Mouse (Mus musculus) midbrain, postnatal 0 days (tissue): ENCODE measurements at regions not wholly inside any gene's neighbourhood (a gene's known extent, or its start where the extent isn't known, plus 50 kb on each side); places are given as distances from the start of the nearest gene placed in this dataset.
A peak's percentile ranks its signal among the peaks of the same experiment; 100 is the strongest.

Source experiments
- ATAC-seq: fragments of 200-750 bp; cut with Nextera tagmentation; 2 replicates; pipeline ENCODE4 v1.8.0; 2017; ENCODE audit warnings: moderate number of reproducible peaks, mild to moderate bottlenecking, moderate TSS enrichment, moderate library complexity; ENCODE audit not compliant: low FRiP score
- DNase-seq: peaks from one replicate; pipeline ENCODE4 v3.0.0-alpha.2; 2015; ENCODE audit warnings: low spot score
- H3K27ac ChIP-seq: fragments of 300-500 bp; sonication (generic); 2 replicates; pipeline ENCODE4 v1.5.1; 2014; ENCODE audit warnings: low read depth, mild to moderate bottlenecking, low read length, mixed read lengths
- H3K27me3 ChIP-seq: fragments of 300-500 bp; sonication (generic); 2 replicates; pipeline ENCODE4 v1.6.1; 2014; ENCODE audit warnings: low read length, control low read depth, mixed read lengths; ENCODE audit not compliant: insufficient read depth
- H3K36me3 ChIP-seq: fragments of 300-500 bp; sonication (generic); 2 replicates; pipeline ENCODE4 v1.6.1; 2014; ENCODE audit warnings: low read length, control low read depth, mixed read lengths; ENCODE audit not compliant: insufficient read depth
- H3K4me1 ChIP-seq: fragments of 300-500 bp; sonication (generic); 2 replicates; pipeline ENCODE4 v1.6.1; 2014; ENCODE audit warnings: mild to moderate bottlenecking, control low read depth, antibody characterized with exemption, low read length, mixed read lengths; ENCODE audit not compliant: insufficient read depth
- H3K4me2 ChIP-seq: fragments of 300-500 bp; sonication (generic); 2 replicates; pipeline ENCODE4 v1.6.1; 2014; ENCODE audit warnings: low read depth, mild to moderate bottlenecking, low read length, mixed read lengths; ENCODE audit not compliant: poor library complexity, severe bottlenecking
- H3K4me3 ChIP-seq: fragments of 300-500 bp; sonication (generic); 2 replicates; pipeline ENCODE4 v1.5.1; 2014; ENCODE audit warnings: low read depth, mild to moderate bottlenecking, low read length, moderate library complexity
- H3K9ac ChIP-seq: fragments of 300-500 bp; sonication (generic); replicated peaks from 2 replicates; pipeline ENCODE4 v1.6.1; 2014; ENCODE audit warnings: mild to moderate bottlenecking, low read length, moderate library complexity, mixed read lengths; ENCODE audit not compliant: poor library complexity, severe bottlenecking
- H3K9me3 ChIP-seq: fragments of 300-500 bp; sonication (generic); 2 replicates; pipeline ENCODE4 v1.6.1; 2016; ENCODE audit warnings: low read length, control low read depth
- CTCF ChIP-seq: IDR thresholded peaks from 2 replicates; pipeline ENCODE4 v1.5.1; 2016; ENCODE audit warnings: antibody characterized with exemption, mild to moderate bottlenecking
- WGBS: fragments of 180-500 bp; shearing (Covaris S2); extraction: QIAGEN DNeasy Blood & Tissue Kit; methylation state at CpG from one replicate; pipeline ENCODE4 v1.1.7; 2014; 5-methylcytosine and 5-hydroxymethylcytosine counted together

DNA sequence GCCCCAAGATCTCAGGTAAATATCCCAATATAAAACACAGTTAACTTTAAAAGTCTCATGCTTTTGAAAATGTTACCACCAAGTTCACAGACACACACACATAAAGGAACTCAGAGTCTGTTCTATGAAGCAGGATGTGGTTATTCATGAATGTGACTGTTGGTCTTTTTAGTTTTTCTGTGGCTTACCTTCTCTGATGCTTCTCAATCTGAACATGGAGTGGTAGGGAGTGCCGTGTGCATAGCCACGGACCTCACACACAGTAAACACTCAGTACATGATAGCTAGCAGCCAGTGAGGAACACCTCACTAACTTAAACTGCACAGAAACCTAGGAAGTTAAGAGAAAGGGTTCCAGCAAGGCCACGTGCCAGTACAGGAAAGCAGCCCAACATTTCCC lies 186.3 kb upstream of the Mvb12b start:
- no peak for ATAC-seq
- 80% methylated on average over 3 of the region's 3 CpGs for WGBS
- no peak overlapping the region for H3K4me3 ChIP-seq

DNA sequence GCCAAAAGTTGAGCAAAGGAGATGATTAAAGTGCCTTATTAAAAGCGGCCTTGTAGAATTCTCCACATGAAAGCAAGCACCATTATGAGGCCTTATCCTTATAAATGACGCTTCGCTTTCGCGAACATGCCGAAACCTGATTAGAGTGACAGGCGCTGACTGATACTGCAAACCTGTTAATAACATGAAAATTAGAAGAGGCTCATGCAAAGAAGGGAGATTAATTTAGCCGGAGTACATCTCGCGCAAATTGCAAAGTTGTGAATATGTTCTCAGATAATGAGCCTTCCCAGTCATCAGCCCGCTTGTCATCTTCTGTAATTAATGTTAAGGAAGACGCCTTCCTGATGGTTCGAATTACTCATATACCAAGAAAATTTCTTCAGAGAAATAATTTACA lies 177.8 kb upstream of the Mvb12b start:
- 70% methylated on average over 13 of the region's 13 CpGs for WGBS
- no peak for ATAC-seq
- no peak overlapping the region for H3K27ac ChIP-seq
- DNase-seq = peak; percentile 36
- H3K36me3 ChIP-seq = no peaks in the 10 kb centered on the region
- H3K4me3 ChIP-seq = no peak overlapping the region
- H3K4me1 ChIP-seq = no peaks in the 10 kb centered on the region
- no peak for TF ChIP-seq CTCF
- no peak overlapping the region for H3K9ac ChIP-seq
- no peaks in the 10 kb centered on the region for H3K9me3 ChIP-seq
- no peaks in the 10 kb centered on the region for H3K27me3 ChIP-seq
- no peak overlapping the region for H3K4me2 ChIP-seq

More for the DNA sequence above, 186.3 kb upstream of the Mvb12b start:
- Histone ChIP-seq H3K27ac (no peak overlapping the region), H3K27me3 (no peaks in the 10 kb centered on the region), H3K4me2 (no peak overlapping the region), H3K36me3 (no peaks in the 10 kb centered on the region), H3K9me3 (no peaks in the 10 kb centered on the region), H3K4me1 (peaks cover 6% of the 10 kb centered on the region; the same call in 1 of the 2 replicates), H3K9ac (no peak overlapping the region)
- no peak for DNase-seq
- no peak for TF ChIP-seq CTCF

GRCm38 (mm10) chr2:34065090-34065489 lies 177.3 kb upstream of the Mvb12b start:
- Histone ChIP-seq H3K4me2 (no peak overlapping the region), H3K4me3 (no peak overlapping the region), H3K4me1 (no peaks in the 10 kb centered on the region), H3K36me3 (no peaks in the 10 kb centered on the region), H3K27me3 (no peaks in the 10 kb centered on the region), H3K9ac (no peak overlapping the region), H3K27ac (no peak overlapping the region), H3K9me3 (no peaks in the 10 kb centered on the region)
- no peak for TF ChIP-seq CTCF
- no peak for DNase-seq
- ATAC-seq = no peak
- 53% methylated on average over 10 of the region's 10 CpGs for WGBS

DNA sequence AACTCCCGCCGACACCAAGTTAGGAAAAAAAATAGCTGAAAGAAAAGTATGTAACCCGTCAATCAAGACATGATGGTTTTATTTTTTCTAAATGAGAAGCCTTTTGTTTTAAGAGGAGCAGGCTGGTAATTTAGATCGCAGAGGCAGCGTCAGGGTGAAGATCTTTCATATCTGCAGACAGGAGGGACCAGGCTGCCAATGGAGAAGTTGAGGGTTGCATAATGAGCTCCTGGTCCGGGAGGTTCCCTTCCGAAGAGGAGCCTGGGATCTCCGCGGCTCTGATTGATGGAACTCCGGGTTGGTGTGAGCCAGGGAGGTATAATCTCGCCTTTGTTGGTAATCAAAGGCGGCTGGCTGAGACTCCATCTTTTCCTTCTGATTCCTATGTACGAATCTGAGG lies 168.8 kb upstream of the Mvb12b start:
- H3K9me3 ChIP-seq = no peaks in the 10 kb centered on the region
- no peaks in the 10 kb centered on the region for H3K36me3 ChIP-seq
- H3K27ac ChIP-seq = 0 out of 2 replicates have a peak overlapping the region, but pooled peaks have one; percentile 12
- H3K9ac ChIP-seq = no peak overlapping the region
- 0 out of 2 replicates have a peak overlapping the region, but pooled peaks have one; percentile 6 for H3K4me2 ChIP-seq
- no peak overlapping the region for H3K4me3 ChIP-seq
- 0 out of 2 replicates have a peak, but pooled peaks cover 3% of the 10 kb centered on the region for H3K4me1 ChIP-seq
- no peaks in the 10 kb centered on the region for H3K27me3 ChIP-seq
- 60% methylated on average over 13 of the region's 13 CpGs for WGBS
- TF ChIP-seq CTCF = no peak
- ATAC-seq (no peak), DNase-seq (no peak)

GRCm38 (mm10) chr2:34043064-34043463 lies 155.3 kb upstream of the Mvb12b start:
- H3K9me3 ChIP-seq = no peaks in the 10 kb centered on the region
- ATAC-seq (no peak), DNase-seq (no peak)
- H3K9ac ChIP-seq = no peak overlapping the region
- no peaks in the 10 kb centered on the region for H3K27me3 ChIP-seq
- H3K4me1 ChIP-seq = no peaks in the 10 kb centered on the region
- 86% methylated on average over 5 of the region's 5 CpGs for WGBS
- no peak overlapping the region for H3K4me2 ChIP-seq
- peak; percentile 57 for TF ChIP-seq CTCF
- no peaks in the 10 kb centered on the region for H3K36me3 ChIP-seq
- no peak overlapping the region for H3K4me3 ChIP-seq
- no peak overlapping the region for H3K27ac ChIP-seq

- 53% methylated on average over 7 of the region's 7 CpGs for WGBS
- Histone ChIP-seq H3K4me3 (no peak overlapping the region), H3K27ac (no peak overlapping the region), H3K9ac (no peak overlapping the region), H3K9me3 (no peaks in the 10 kb centered on the region), H3K27me3 (no peaks in the 10 kb centered on the region), H3K4me2 (no peak overlapping the region), H3K4me1 (no peaks in the 10 kb centered on the region), H3K36me3 (no peaks in the 10 kb centered on the region)
- ATAC-seq (no peak), DNase-seq (no peak)
- TF ChIP-seq CTCF = no peak
These were observed 154.6 kb upstream of the Mvb12b start for GRCm38 (mm10) chr2:34042336-34042735.
